Mouse (Mus musculus): ENCODE measurements around the gene Zmynd8.

GRCm38 (mm10) chr2:165834601-165835000, 64.2 kb downstream of the Zmynd8 start:
- TF ChIP-seq GATA1 (IDR thresholded peaks at IDR 0.05; ENCODE audit: borderline replicate concordance, low read length): no peak
- no peak for TF ChIP-seq FLI1 (IDR thresholded peaks at IDR 0.05; ENCODE audit: low read length)
